Mouse (Mus musculus) spleen, adult 2 months (tissue): ENCODE data around the gene Dmrt1. TPM values are rescaled to one million over a fixed set of nuclear protein-coding genes. Genes with fewer than 3 reads are reported as not detected.

ENCODE experiments used
- DNase-seq, 2 experiments: peaks; one replicate each; pipeline versions ENCODE4 v3.0.0 to v3.0.0-alpha.2; 2012 to 2021; ENCODE audit warnings: low spot score in 2 of 2, low read depth in 1 of 2
- H3K27ac ChIP-seq: fragments of 200-500 bp; 2 replicates; pipeline ENCODE4 v1.5.1; 2012; ENCODE audit warnings: low read length, inconsistent platforms; ENCODE audit not compliant: insufficient read depth
- H3K27me3 ChIP-seq: fragments of 200-500 bp; 2 replicates; pipeline ENCODE4 v1.6.1; 2012; ENCODE audit warnings: mild to moderate bottlenecking, moderate library complexity, low read length, inconsistent platforms; ENCODE audit not compliant: control insufficient read depth, insufficient read depth
- H3K36me3 ChIP-seq: fragments of 200-500 bp; 2 replicates; pipeline ENCODE4 v1.6.1; 2012; ENCODE audit warnings: mild to moderate bottlenecking, low read length, inconsistent platforms; ENCODE audit not compliant: control insufficient read depth, insufficient read depth
- H3K4me1 ChIP-seq: fragments of 200-500 bp; 2 replicates; pipeline ENCODE4 v1.6.1; 2011; ENCODE audit warnings: inconsistent platforms; ENCODE audit not compliant: control insufficient read depth, insufficient read depth, insufficient read length
- H3K4me3 ChIP-seq: fragments of 200-500 bp; 2 replicates; pipeline ENCODE4 v1.5.1; 2011; ENCODE audit warnings: mild to moderate bottlenecking, inconsistent platforms; ENCODE audit not compliant: insufficient read depth, insufficient read length; ENCODE audit errors: extremely low read depth
- CTCF ChIP-seq: fragments of 200-500 bp; IDR thresholded peaks from 2 replicates; pipeline ENCODE4 v1.5.1; 2011; ENCODE audit warnings: mild to moderate bottlenecking, inconsistent platforms; ENCODE audit not compliant: insufficient read depth, insufficient read length, insufficient replicate concordance; ENCODE audit errors: extremely low read depth
- POLR2A ChIP-seq: fragments of 200-500 bp; IDR thresholded peaks from 2 replicates; pipeline ENCODE4 v1.6.1; 2011; ENCODE audit warnings: low read depth, low read length, inconsistent platforms
- WGBS: fragments of 180-500 bp; shearing (Covaris S2); methylation state at CpG from one replicate; pipeline ENCODE4 v1.1.7; 2018; 5-methylcytosine and 5-hydroxymethylcytosine counted together
- polyA plus RNA-seq: library from polyadenylated mRNA; depleted of rRNA; stranded (reverse); fragments of >200 nt; gene quantifications from 2 replicates; pipeline ENCODE4 v1.2.3, GENCODE M21; 2012

Dmrt1 gene
- polyA plus RNA-seq, 1 experiment, result not detected

- TF ChIP-seq CTCF, result no peak
- TF ChIP-seq POLR2A, result no peak
- no peak for DNase-seq
- WGBS, result 76% methylated on average over 12 of the region's 12 CpGs
- Histone ChIP-seq H3K4me3 (no peak overlapping the region), H3K27me3 (no peaks in the 10 kb centered on the region; the same call in 1 of the 2 replicates), H3K4me1 (no peaks in the 10 kb centered on the region), H3K36me3 (no peaks in the 10 kb centered on the region), H3K27ac (no peak overlapping the region)
These were observed 59.0 kb downstream of the Dmrt1 start for GRCm38 (mm10) chr19:25564430-25564829.

DNA sequence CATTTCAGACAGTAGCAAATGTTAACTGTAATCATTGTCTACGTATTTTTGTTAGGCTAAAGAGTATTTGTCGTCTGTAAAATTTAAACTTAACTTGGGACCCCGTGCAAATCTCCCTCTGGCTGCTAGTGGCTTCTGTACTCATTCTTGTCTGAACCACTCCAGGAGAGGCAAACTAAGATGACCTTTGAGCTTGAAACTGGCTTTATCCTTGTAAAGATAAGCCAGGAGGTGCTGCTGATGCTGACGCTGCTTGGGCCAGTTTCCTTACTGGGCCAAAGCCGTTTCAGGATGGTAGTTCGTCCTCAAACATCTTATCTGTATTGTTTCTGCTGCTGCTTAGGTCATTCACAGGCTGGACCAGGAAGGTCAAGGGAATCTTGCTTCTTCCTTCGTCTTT lies 64.4 kb downstream of the Dmrt1 start:
- no peak overlapping the region for H3K27ac ChIP-seq
- H3K4me3 ChIP-seq, result no peak overlapping the region
- TF ChIP-seq POLR2A, result no peak
- no peak for TF ChIP-seq CTCF
- H3K4me1 ChIP-seq, result peaks cover 2% of the 10 kb centered on the region; the same call in 1 of the 2 replicates
- 79% methylated on average over 7 of the region's 7 CpGs for WGBS
- DNase-seq, result no peak
- H3K27me3 ChIP-seq, result 0 out of 2 replicates have a peak, but pooled peaks cover 1% of the 10 kb centered on the region
- no peaks in the 10 kb centered on the region for H3K36me3 ChIP-seq

DNA sequence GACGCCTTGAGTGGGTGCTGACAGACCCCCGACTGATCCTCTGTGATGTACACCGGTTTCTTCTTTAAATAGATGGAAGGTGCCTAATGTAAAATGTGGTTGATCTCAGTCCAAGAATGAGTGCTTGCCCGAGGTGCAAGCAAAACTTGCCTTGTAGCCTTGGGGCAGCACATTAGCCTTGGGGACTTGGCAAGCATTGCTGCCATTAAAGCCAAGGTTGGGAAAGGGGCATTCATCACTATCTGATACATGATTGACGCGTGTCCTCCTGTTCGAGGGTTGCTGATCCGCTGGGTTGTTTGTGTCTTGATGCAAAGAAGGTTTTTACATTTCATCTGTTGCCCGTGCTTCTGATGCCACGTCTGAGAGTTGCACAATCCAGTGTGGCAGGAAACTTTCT lies 69.0 kb downstream of the Dmrt1 start:
- Histone ChIP-seq H3K27ac (no peak overlapping the region), H3K27me3 (0 out of 2 replicates have a peak, but pooled peaks cover 1% of the 10 kb centered on the region), H3K4me3 (no peak overlapping the region), H3K36me3 (no peaks in the 10 kb centered on the region), H3K4me1 (peaks cover 2% of the 10 kb centered on the region; the same call in 1 of the 2 replicates)
- WGBS, result 52% methylated on average over 10 of the region's 10 CpGs
- TF ChIP-seq POLR2A (no peak), CTCF (no peak)
- DNase-seq, result no peak

DNA sequence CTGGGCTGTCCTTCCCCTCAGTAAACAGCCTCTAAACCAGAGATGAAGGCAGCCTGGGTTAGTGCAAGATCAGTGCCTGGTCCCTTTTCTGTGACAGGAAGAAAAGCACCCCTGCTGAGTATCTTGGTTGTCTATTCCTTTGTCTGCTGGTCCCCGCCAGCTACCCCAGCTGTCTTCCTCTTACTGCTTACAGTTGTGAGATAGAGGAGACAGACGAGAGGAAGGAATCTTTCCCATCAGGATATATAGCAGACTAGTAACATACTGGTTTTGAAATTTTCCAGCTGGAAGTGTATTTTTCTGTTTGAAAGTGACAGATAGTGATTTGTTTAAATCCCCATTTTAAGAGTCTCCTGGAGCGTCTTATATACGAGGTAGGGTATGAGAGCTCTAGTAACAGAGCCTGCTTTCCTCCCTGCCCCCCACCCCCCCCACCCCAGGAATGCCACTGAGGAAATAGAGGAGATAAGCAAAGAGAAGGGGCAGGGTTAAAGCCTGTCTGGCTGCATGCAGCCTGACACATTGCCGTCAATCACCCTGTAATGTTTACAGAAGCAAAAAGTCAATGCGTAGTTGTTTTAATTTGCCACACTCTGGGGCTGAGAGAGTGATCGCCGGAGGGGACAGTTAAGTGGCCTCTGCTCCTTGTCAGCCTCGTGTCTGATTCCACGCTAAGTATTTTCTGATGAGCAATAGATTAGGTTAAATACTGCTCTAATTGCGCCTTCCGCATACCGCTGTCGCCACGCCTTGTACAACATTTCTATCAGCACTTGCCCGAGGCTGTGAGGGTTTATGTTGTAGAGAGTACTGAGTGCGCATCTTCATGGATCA lies 69.8 kb downstream of the Dmrt1 start:
- H3K27me3 ChIP-seq, result 0 out of 2 replicates have a peak, but pooled peaks cover 1% of the 10 kb centered on the region
- no peak for DNase-seq
- H3K4me3 ChIP-seq, result no peak overlapping the region
- peaks cover 2% of the 10 kb centered on the region; the same call in 1 of the 2 replicates for H3K4me1 ChIP-seq
- no peaks in the 10 kb centered on the region for H3K36me3 ChIP-seq
- TF ChIP-seq CTCF (no peak), POLR2A (no peak)
- 20% methylated on average over 17 of the region's 17 CpGs for WGBS
- no peak overlapping the region for H3K27ac ChIP-seq

- DNase-seq, result no peak
- Histone ChIP-seq H3K4me3 (no peak overlapping the region), H3K27ac (no peak overlapping the region), H3K4me1 (no peaks in the 10 kb centered on the region), H3K27me3 (no peaks in the 10 kb centered on the region), H3K36me3 (no peaks in the 10 kb centered on the region)
- WGBS, result 94% methylated on average over 2 of the region's 2 CpGs
- no peak for TF ChIP-seq CTCF
- no peak for TF ChIP-seq POLR2A
These were observed 72.9 kb downstream of the Dmrt1 start for GRCm38 (mm10) chr19:25578358-25578757.

GRCm38 (mm10) chr19:25579440-25579839 lies 74.0 kb downstream of the Dmrt1 start:
- Histone ChIP-seq H3K27me3 (no peaks in the 10 kb centered on the region), H3K4me3 (no peak overlapping the region), H3K36me3 (no peaks in the 10 kb centered on the region), H3K4me1 (no peaks in the 10 kb centered on the region), H3K27ac (no peak overlapping the region)
- 89% methylated on average over 2 of the region's 2 CpGs for WGBS
- DNase-seq, result no peak
- TF ChIP-seq POLR2A (no peak), CTCF (no peak)

- no peak for DNase-seq
- no peak for TF ChIP-seq CTCF
- TF ChIP-seq POLR2A, result no peak
- H3K27me3 ChIP-seq, result peaks cover 8% of the 10 kb centered on the region; the same call in 1 of the 2 replicates
- H3K4me3 ChIP-seq, result no peak overlapping the region
- no peaks in the 10 kb centered on the region for H3K36me3 ChIP-seq
- no peaks in the 10 kb centered on the region for H3K4me1 ChIP-seq
- WGBS, result 75% methylated on average over 3 of the region's 3 CpGs
- H3K27ac ChIP-seq, result no peak overlapping the region
These were observed 92.4 kb downstream of the Dmrt1 start for GRCm38 (mm10) chr19:25597717-25598232.
